Mouse (Mus musculus) left cerebral cortex, adult 9 months (tissue): ENCODE data around the gene Hmgb1.

Experiments
- DNase-seq, 2 experiments: peaks; one replicate each; pipeline ENCODE4 v3.0.0; 2022; ENCODE audit warnings: low spot score in 2 of 2

The Hmgb1 gene

DNA sequence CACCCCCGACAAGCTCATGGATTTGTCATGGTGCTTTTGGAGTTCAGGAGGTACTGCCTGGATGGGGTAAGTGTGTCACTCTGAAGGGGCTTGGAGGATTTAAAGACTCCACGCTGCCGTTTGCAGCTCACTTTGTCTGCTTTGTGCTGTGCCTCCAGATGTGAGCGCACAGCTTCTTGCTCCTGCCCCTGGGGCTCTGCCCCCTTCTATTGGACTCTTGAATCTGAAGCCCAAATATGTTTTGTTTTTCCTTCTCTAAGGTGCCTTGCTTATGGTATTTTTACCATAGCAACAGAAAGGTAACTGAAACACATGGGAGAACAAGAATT, 187.6 kb downstream of the Hmgb1 start:
- no peak for DNase-seq
